Mouse (Mus musculus): Measurements from ENCODE around the gene Vmn2r27.

Gene Vmn2r27

DNA sequence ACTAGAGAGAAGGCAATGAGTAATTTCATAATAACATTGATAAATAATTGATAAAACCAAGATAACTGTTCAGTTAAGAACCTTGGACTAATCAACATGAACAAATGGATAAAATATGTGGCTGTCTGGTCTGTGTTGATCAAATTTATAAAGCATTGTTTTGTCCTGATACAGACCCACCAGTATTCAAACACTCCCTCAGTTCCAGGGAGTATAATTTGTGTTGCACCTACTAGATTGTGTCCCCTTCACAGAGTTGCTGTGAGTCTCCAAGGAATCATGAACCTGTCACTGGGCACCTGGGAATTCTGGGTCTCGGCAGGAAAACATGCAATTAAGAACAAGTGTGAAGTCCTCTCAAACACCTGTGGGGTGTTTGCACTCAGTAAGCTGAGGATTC lies at the start of gene Vmn2r27:
TSS of gene Vmn2r27 (minus strand) at position 101 of the 400 bp plus-strand sequence.
- TF ChIP-seq GATA4 (IDR thresholded peaks at IDR 0.05; ENCODE audit: insufficient replicate concordance, low read length) = no peak

DNA sequence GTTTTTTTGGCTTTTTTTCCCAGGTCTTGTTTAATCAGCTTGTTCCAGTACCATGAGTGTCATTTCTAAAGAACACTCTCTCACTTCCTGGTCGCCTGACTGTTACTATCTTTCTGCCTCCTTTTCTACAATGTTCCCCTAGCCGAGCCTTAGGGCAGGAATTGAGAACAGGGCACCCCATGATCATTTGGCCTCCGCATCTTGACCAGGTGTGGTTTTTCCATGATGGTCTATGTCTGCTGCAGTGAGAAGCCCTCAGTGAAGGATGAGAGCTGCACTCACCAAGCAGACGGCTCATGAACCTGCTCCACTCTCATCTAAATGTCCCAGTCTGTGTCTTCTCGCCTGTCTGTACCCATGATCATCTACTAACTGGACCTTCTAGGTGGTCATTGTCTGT lies 46.6 kb upstream of the Vmn2r27 start:
- no peak for TF ChIP-seq GATA4 (IDR thresholded peaks at IDR 0.05; ENCODE audit: insufficient replicate concordance, low read length)

DNA sequence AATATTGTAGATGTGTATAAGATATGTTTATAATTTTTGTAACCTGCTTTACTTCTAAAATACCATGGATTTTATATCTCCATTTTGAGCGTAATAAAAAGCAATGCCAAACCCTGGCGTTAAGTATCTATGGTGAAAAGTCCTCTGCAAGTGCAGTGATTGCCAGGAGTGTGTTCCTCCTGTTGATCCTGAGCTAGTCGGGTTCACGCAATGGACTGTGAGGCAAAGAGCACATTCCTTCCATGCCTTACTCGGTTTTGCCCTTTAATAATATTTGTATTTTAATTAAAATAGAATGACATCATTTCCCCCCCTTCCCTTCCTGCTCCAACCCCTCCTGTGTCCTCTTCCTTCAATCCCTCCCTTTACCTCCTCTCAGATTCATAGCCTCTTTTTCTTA lies 46.0 kb upstream of the Vmn2r27 start:
- no peak for TF ChIP-seq GATA4 (IDR thresholded peaks at IDR 0.05; ENCODE audit: insufficient replicate concordance, low read length)

DNA sequence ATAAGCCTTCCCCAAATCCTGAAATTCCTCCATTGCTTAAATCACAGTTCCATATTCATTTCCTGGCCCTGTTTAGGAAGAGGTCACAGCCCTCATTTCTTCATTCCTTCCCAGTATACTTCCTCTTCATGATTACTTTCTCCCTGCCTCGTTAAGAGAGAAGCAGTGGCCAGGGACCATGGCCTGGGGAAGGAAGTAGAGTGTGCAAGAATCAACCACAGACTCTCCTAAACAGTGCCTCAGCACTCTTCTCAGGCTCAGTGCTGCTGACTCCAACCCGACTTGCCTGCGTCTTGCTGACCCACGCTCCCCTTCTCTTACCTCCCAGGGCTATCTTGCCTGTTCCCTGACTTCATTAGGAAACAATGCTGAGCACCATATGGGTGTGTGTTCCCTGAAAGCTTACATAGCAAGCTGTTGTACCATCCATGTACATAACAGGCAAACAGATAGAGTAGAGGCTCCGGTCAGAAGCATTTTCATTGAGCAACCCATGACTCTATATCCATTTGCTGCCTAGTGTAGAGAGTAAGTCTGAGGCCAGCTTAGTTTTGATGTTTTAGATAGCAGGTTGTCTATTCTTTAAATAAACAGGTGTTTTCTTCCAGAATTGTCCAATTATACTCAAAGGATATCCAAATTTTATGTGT lies 41.7 kb upstream of the Vmn2r27 start:
- no peak for TF ChIP-seq GATA4 (IDR thresholded peaks at IDR 0.05; ENCODE audit: insufficient replicate concordance, low read length)

DNA sequence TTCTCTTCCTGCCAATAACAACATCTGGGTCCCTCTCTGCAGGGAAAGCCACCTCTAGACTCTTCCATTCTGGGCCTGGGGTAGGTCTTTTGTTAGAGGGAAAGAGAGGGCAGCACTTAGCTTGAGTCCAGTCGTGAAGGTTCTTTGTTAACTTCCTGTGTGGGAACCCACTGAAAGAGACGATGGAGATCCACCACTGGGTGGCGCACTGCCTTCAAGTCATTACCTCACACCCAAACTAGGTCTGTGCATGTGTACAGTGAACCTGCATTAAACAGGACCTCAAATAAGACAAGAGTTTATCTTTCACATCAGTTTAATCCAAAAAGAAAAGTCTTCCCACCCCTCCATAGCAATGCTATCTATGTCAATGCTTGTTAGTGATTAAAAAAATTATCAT lies 31.0 kb upstream of the Vmn2r27 start:
- no peak for TF ChIP-seq GATA4 (IDR thresholded peaks at IDR 0.05; ENCODE audit: insufficient replicate concordance, low read length)

DNA sequence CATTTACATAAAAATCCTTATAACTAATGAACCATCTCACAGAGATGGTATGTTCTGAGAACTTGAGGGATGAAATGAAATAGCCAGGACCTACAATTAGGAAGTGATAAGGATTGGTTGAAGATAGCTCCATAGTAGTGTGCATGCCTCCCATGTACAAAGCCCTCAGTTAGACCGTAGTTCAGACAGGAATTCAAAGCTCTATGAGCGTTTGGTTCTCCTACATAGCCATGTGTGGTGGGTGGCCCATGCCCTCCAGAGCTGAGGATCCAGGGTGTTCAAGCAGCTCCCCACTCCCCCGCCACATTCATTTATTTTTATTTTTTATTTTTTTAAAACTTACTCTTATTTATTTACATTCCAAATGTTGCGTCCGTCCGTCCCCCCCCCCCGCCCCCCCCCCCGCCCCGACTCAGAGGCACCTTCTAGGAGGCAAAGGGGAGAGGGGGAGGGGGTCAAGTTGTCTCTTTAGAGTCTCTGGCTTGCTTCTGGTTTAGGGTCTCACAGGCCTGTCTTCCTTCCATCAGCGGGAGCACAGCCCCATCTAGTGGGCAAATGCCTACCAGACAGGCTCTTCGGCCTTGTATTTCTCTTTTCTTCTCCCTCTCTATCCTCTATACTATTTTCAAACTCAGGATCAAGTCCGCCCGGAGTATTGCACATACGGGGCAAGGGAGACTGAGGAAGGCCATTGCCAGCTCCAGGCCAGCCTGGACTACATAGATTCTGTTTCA lies 28.7 kb upstream of the Vmn2r27 start:
- no peak for TF ChIP-seq GATA4 (IDR thresholded peaks at IDR 0.05; ENCODE audit: insufficient replicate concordance, low read length)

DNA sequence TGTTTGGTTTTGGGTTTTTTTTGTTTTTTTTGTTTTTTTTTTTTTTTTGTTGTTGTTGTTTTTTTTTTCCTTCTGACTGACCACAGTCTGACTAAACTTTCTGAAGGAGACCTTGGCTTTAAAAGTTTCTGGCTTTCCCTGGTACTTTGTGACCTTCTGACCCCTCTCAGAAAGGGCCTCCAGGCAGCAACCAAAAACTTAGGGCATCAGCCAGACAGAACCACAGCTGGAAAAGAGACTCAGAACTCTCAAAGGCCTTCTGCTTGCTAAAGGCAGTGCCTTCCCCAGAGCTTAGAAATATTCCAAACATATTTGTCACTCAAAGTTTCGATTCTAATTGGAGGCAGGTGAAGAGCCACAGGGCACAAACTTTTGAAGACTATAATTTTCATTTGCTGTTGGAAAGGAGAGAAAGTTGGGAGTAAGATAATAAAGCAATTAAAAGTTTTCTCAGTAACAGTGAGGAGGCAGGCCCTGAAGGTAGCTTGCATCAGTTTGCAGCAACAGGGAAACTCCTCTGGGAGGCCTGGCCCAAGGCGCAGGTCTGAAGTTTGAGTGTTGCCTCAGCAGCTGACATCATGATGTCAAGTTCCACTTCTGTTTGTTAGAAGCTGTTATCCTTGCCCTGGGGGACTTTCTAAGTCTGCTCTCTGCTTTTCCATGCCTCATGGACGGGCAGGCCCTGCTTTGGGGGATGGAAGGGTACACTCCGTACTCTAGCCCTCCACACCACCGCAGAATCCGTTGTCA lies 24.2 kb upstream of the Vmn2r27 start:
- TF ChIP-seq GATA4 (IDR thresholded peaks at IDR 0.05; ENCODE audit: insufficient replicate concordance, low read length) = no peak

DNA sequence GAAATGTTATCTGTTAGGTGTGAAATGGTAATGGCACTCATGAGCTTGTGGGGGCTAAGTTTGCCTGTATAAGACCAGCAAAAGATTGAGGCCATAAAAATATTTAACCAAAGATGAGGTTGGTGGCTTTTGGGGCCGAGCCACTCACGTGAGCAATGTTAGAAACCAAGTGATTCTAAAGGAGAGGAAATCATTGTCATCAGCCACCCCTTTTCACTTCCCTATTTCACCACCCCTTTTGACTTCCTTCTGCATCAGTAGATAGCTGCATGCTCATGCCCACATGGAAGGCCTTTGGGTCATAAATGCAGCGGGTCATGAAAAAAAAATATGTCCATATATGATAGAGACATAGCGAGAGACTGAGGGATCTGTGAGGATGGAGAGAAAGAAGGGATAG lies 29.5 kb downstream of the Vmn2r27 start:
- TF ChIP-seq GATA4 (IDR thresholded peaks at IDR 0.05; ENCODE audit: insufficient replicate concordance, low read length) = no peak

DNA sequence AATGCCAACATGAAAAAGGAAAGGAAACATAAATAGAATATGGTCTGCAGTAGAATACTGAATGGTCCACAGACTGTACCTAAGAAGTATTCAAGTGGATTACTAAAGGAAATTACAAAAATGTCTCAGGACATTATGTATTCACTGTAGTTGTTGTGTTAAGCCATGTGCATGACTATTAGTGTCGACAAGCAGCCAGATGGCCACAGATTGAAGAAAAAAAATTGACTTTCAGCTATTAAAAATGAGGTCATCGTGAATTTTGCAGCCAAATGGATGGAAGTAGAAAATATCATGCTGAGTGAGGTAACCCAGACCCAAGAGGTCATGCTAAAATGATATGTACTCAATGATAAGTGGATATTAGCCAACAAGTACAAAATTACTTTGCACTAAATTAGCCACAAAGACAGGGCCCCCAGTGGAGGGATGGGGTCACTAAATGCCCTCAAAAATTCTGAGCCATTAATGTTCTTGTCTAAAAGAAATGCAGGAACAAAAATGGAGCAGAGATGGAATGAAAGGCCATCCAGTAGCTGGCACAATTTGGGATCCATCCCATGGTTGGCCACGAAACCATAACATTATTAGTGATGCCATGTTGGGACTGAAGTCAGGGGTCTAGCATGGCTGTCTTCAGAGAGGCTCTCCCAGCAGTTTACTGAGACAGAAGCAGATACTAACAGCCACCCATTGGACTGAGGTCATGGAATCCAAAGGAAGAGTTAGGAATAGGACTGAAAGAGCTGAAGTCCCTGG lies 63.0 kb downstream of the Vmn2r27 start:
- TF ChIP-seq GATA4 (IDR thresholded peaks at IDR 0.05; ENCODE audit: insufficient replicate concordance, low read length) = no peak

DNA sequence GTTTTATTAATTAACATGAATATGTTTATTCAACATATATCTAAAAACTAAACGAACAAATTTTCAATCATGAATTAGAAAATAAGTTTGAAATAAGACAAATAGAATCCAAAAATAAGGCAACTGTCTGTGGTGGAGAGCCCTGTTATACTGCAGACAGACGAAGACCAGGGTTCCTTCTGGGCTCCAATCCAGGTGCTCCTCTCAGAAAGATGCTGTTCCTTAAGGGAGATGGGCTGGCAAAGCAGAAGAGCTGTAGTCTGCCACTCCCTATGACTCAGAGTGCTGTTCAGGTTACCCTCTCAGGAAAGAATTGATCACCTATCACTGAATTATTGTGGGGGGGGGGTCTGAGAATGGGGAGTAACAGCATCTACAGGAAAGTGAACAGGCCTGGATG lies 65.1 kb downstream of the Vmn2r27 start:
- TF ChIP-seq GATA4 (IDR thresholded peaks at IDR 0.05; ENCODE audit: insufficient replicate concordance, low read length) = no peak

DNA sequence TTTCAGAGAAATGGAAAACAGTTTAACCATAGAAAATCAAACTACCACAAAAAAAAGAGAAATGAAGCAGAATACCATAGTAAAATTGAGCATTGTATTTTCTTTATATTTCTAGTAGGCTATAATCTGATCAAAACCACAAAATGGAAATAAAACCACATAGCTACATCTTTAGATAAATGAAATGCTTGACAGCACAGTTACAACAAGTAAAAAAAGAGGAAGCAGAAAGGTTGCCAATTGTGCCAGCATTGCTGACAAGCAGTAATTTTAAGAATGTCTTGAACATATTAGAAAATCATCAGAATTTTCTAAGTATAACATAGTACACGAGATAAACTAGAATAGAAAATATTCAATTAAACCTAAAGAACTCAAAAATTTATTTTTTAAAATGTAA lies 81.8 kb downstream of the Vmn2r27 start:
- TF ChIP-seq GATA4 (IDR thresholded peaks at IDR 0.05; ENCODE audit: insufficient replicate concordance, low read length) = no peak

Data from liver, adult (tissue).